Mouse (Mus musculus) forebrain, embryonic 13.5 days (tissue): Measurements from ENCODE around the gene Vapb. TPM values are rescaled to one million over a fixed set of nuclear protein-coding genes. Genes with fewer than 3 reads are reported as not detected.

Experiments used
- ATAC-seq: fragments of 200-750 bp; cut with Nextera tagmentation; 2 replicates; pipeline ENCODE4 v1.8.0; 2017
- H3K27ac ChIP-seq: fragments of 300-500 bp; sonication (generic); 2 replicates; pipeline ENCODE4 v1.5.1; 2015; ENCODE audit warnings: inconsistent platforms, mild to moderate bottlenecking, moderate library complexity
- H3K27me3 ChIP-seq: fragments of 300-500 bp; sonication (generic); 2 replicates; pipeline ENCODE4 v1.6.1; 2015; ENCODE audit warnings: mild to moderate bottlenecking, inconsistent platforms
- H3K36me3 ChIP-seq: fragments of 300-500 bp; sonication (generic); 2 replicates; pipeline ENCODE4 v1.6.1; 2015; ENCODE audit warnings: mild to moderate bottlenecking, inconsistent platforms; ENCODE audit not compliant: poor library complexity, severe bottlenecking
- H3K4me1 ChIP-seq: fragments of 300-500 bp; sonication (generic); 2 replicates; pipeline ENCODE4 v1.6.1; 2015; ENCODE audit warnings: inconsistent platforms
- H3K4me2 ChIP-seq: fragments of 300-500 bp; sonication (generic); 2 replicates; pipeline ENCODE4 v1.6.1; 2015; ENCODE audit warnings: inconsistent platforms, mild to moderate bottlenecking, moderate library complexity
- H3K4me3 ChIP-seq: fragments of 300-500 bp; sonication (generic); 2 replicates; pipeline ENCODE4 v1.5.1; 2015; ENCODE audit warnings: mild to moderate bottlenecking, inconsistent platforms
- H3K9ac ChIP-seq: fragments of 300-500 bp; sonication (generic); 2 replicates; pipeline ENCODE4 v1.6.1; 2015; ENCODE audit warnings: mild to moderate bottlenecking, inconsistent platforms
- H3K9me3 ChIP-seq: fragments of 300-500 bp; sonication (generic); replicated peaks from 2 replicates; pipeline ENCODE4 v1.6.1; 2016; ENCODE audit warnings: inconsistent platforms
- WGBS: fragments of 180-500 bp; shearing (Covaris S2); methylation state at CpG from one replicate; pipeline ENCODE4 v1.1.7; 2015; 5-methylcytosine and 5-hydroxymethylcytosine counted together
- polyA plus RNA-seq: library from polyadenylated mRNA; unstranded; fragments of >200 nt; fragmentation: Nextera tagmentation; extraction: Ambion mirVana; gene quantifications from 2 replicates; pipeline ENCODE4 v1.2.1, GENCODE M21; 2015

Gene Vapb
- polyA plus RNA-seq, 1 experiment from 2014 or later = 9.0 TPM

DNA sequence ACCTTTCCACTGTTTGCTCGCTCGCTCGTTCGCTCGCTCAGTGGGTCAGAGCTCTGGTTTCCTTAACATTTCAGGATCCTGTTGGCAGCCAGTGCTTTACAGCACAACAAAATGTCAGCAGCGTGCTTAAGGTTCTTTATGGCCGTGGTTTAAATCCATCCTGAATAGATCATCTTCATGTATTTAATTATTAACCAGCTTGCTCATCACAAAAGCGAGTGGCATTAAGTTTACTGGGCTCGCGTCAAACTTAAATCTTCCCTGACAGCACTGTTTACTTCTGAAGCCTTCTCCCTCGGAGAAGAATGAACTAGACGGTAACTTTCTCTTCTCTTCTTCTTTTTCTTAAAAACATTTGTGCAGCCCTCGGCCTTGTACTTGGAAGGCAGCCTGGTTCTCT lies 4.8 kb downstream of the Vapb start:
- peaks cover 18% of the 10 kb centered on the region for H3K36me3 ChIP-seq
- ATAC-seq = no peak
- no peaks in the 10 kb centered on the region for H3K27me3 ChIP-seq

DNA sequence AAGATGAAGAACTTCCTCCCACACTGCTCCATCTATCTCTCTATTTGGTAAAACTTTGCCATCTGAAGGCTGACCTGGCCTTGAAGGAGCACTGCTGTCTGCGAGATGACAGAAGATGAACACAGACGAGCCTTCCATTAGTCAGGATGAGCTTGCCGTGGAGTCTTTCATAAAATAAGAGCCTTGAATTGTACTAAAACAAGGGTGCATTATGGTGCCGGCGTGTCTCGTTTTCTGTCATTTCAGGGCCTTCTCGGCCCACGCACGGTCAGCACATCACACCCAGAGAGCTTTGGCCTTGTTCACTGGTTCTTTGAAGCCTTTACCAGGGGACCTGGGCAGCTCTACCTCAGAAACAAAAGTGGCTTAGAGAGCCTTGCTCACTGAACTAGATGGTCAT lies 5.4 kb downstream of the Vapb start:
- Histone ChIP-seq H3K4me2 (no peak overlapping the region), H3K9me3 (0 out of 2 replicates have a peak, but pooled peaks cover 6% of the 10 kb centered on the region), H3K27ac (no peak overlapping the region), H3K4me1 (peaks cover 19% of the 10 kb centered on the region), H3K4me3 (no peak overlapping the region), H3K9ac (no peak overlapping the region), H3K27me3 (no peaks in the 10 kb centered on the region), H3K36me3 (peaks cover 20% of the 10 kb centered on the region)
- ATAC-seq = no peak
- WGBS = 91% methylated on average over 9 of the region's 9 CpGs

More for the DNA sequence above, 4.8 kb downstream of the Vapb start:
- Histone ChIP-seq H3K27ac (no peak overlapping the region), H3K9me3 (0 out of 2 replicates have a peak, but pooled peaks cover 4% of the 10 kb centered on the region), H3K4me3 (no peak overlapping the region), H3K4me1 (peaks cover 19% of the 10 kb centered on the region), H3K9ac (no peak overlapping the region), H3K4me2 (no peak overlapping the region)
- WGBS = 87% methylated on average over 13 of the region's 13 CpGs

DNA sequence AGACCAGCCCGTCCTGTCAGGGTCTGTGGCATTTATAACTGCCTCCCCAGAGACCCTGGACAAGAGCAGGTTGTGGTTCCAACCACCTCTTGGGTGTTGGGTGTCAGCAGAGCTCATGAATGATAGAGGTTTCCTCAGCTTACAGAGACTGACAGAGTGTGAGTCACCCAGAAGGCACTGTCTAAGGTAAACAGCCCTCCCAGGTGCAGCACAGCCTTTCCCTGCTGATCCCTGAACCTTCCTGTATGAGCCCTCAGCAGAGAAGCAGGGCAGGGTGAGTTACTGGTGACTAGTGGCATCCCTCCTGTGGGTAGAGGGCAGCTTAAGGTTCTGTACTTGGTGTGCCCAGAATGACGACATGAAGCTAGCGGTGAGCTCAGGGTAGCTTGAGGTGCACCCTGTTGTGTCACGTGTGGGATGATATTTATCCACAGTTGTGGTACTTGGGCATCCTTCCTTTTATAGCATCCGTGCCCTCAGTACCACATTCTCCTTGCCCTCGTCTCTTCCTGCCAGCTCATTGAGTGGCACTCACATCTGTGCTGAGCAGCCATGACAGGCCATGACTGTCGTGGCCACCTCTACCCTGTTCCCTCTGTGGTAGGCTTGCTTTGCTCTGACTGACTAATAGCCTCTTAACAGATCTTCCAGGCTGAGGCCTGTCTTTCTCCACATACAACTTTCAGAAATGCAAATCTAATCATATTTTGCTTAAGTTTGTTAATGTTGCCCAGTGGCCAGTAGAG lies 6.9 kb downstream of the Vapb start:
- Histone ChIP-seq H3K27me3 (no peaks in the 10 kb centered on the region), H3K4me1 (0 out of 2 replicates have a peak, but pooled peaks cover 5% of the 10 kb centered on the region), H3K9me3 (0 out of 2 replicates have a peak, but pooled peaks cover 6% of the 10 kb centered on the region), H3K27ac (no peak overlapping the region), H3K4me3 (no peak overlapping the region), H3K9ac (no peak overlapping the region), H3K4me2 (no peak overlapping the region), H3K36me3 (peaks cover 13% of the 10 kb centered on the region; the same call in 1 of the 2 replicates)
- 85% methylated on average over 7 of the region's 7 CpGs for WGBS
- no peak for ATAC-seq

DNA sequence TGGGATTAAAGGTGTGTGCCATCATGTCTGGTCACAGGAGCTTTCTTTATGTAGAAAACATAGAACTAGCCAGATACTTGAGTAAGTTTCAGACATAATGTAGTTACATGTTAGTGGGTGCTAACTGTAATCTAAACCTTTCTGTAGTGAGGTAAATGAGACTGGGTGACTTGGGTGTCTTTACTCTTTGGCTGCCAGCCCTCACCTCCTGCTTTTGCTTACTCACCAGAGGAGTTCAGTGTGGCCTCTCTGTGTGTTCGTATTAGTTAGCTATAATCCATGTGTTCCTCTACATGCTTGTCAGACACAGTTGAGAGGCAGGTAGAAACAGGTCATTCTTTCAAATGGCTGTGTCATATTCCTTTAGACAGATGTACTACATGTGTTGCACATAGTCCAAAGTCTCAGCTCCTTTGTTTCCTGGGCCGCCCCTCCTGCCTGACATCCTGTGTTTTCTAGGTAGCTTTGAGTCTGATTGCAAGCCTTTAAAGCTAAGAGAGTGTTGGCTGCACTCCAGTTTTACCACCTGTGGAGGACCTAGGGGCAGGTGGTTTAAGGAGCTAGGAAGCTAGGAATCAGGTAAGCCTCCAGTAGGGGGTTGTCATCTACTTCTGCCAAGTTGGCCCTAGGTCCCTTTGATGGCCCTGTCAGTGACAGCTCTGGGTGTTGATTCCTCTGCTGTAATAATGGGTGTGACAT lies 11.8 kb downstream of the Vapb start:
- Histone ChIP-seq H3K36me3 (peaks cover 13% of the 10 kb centered on the region; the same call in 1 of the 2 replicates), H3K4me2 (no peak overlapping the region), H3K4me1 (no peaks in the 10 kb centered on the region), H3K4me3 (no peak overlapping the region), H3K27ac (no peak overlapping the region), H3K9ac (no peak overlapping the region), H3K27me3 (no peaks in the 10 kb centered on the region), H3K9me3 (0 out of 2 replicates have a peak, but pooled peaks cover 6% of the 10 kb centered on the region)
- 89% methylated on average over 2 of the region's 2 CpGs for WGBS
- ATAC-seq = no peak

DNA sequence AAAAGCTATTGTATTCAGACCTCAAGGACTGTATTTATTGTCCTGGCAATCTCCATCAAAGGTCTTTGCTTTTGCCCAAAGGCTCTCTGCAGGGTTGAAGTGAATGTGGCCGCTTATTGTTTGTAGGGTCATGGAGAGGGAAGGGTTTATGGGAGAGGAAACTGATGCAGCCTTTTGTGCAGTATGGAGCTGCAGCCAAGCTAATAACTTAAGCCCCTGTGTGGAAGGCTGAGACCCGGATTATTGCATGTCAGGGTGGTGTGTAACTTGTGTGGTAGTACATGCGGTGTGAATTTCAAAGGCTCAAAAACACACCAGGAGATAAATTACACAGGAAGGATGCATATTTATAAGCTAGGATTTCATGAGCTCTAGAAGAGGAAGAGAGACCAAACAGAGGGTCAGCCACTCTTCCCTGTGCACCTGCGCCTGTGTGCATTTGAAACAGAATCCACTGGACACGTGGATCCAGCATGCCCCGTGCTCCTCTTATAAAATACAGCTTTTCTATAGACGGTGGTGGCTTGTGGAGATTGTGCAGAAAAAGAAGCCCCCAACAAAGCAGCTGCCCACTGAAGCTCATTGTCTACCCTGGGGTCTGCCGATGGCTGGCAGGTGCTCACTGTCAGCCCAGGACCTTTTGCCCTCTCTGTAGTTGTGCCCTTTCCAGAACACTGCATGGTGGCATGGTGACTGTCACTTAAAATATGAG lies 18.3 kb downstream of the Vapb start:
- H3K27ac ChIP-seq = peak overlapping the region; percentile 33; the same call in 1 of the 2 replicates
- no peaks in the 10 kb centered on the region for H3K36me3 ChIP-seq
- H3K9ac ChIP-seq = no peak overlapping the region
- H3K4me3 ChIP-seq = no peak overlapping the region
- ATAC-seq = peak; percentile 59; the same call in 1 of the 2 replicates
- H3K27me3 ChIP-seq = no peaks in the 10 kb centered on the region
- 32% methylated on average over 8 of the region's 8 CpGs for WGBS
- no peak overlapping the region for H3K4me2 ChIP-seq
- H3K4me1 ChIP-seq = peaks cover 21% of the 10 kb centered on the region
- H3K9me3 ChIP-seq = no peaks in the 10 kb centered on the region

DNA sequence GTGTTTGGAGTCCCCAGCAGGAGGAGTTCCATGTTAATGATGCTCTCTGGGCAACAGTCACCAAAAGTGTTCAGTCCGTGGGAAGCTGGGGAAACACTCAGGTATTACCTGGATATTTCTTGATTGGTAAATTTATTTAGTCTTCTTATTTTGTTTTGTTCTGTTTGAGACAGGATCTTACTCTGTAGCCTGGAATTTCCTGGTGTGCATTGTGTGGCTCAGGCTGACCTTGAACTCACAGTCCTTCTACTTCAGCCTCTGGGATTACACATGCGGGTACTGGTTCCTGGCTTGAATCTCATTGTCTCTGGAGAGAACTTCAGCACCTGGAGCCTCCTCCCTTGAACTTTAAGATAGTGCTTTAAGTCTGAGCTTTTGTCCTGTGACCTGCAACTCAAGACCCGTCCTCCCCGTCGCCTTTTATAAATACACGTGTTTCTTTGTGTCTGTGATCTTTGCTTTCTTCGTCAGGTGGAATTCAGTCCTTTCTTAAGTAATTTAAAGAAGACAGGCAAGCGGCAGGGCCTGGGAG lies 20.4 kb downstream of the Vapb start:
- Histone ChIP-seq H3K9me3 (no peaks in the 10 kb centered on the region), H3K9ac (no peak overlapping the region), H3K4me1 (peaks cover 30% of the 10 kb centered on the region), H3K4me3 (no peak overlapping the region), H3K4me2 (no peak overlapping the region), H3K36me3 (no peaks in the 10 kb centered on the region), H3K27ac (no peak overlapping the region), H3K27me3 (no peaks in the 10 kb centered on the region)
- WGBS = 82% methylated on average over 8 of the region's 8 CpGs
- no peak for ATAC-seq

DNA sequence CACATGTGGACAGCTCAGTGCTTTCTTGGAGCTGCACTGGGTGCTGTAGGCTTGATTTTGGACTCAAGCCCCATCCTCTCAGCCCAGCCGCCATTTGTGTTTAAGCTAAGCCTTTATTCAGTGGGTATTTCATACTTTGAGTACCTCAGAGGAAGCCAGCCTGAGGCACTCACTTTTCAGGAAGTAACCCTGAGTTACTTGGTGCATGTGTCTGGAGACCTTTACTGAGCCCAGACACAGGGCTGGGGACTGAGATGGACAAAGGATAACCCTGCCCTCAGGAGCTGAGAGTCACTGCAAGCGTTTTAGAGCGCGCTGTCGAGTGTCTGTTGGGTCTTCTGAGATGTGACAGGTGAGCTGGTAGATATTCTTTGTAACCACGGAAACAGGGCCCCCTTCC lies 23.3 kb downstream of the Vapb start:
- Histone ChIP-seq H3K27me3 (no peaks in the 10 kb centered on the region), H3K4me3 (no peak overlapping the region), H3K9ac (no peak overlapping the region), H3K4me1 (peaks cover 31% of the 10 kb centered on the region), H3K36me3 (peaks cover 6% of the 10 kb centered on the region; the same call in 1 of the 2 replicates), H3K9me3 (no peaks in the 10 kb centered on the region), H3K27ac (no peak overlapping the region; the same call in 1 of the 2 replicates), H3K4me2 (no peak overlapping the region)
- 85% methylated on average over 6 of the region's 6 CpGs for WGBS
- ATAC-seq = no peak

DNA sequence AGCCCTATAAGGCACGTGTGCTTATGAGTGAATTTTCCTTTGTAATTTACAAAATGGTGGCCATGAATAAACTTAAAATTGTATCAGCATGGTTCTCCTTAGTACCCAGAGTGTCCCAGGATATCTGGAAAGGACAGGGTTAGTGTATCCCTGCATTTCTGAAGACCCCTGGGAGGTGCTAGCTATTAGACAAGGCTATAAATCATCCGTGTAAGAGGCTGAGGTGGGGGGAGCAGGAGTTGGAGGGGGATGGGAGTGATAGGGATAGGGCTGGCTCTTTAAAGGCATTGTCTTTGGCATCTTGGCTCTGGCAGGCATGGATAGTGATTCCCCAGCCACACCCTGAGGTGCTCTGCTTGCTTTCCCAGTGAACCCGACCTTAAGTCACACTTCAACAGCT lies 27.3 kb downstream of the Vapb start:
- Histone ChIP-seq H3K36me3 (peaks cover 14% of the 10 kb centered on the region; the same call in 1 of the 2 replicates), H3K27me3 (no peaks in the 10 kb centered on the region), H3K4me3 (no peak overlapping the region), H3K4me1 (peaks cover 45% of the 10 kb centered on the region), H3K9me3 (no peaks in the 10 kb centered on the region), H3K4me2 (no peak overlapping the region), H3K27ac (no peak overlapping the region), H3K9ac (no peak overlapping the region)
- WGBS = 60% methylated on average over 3 of the region's 3 CpGs
- ATAC-seq = no peak

DNA sequence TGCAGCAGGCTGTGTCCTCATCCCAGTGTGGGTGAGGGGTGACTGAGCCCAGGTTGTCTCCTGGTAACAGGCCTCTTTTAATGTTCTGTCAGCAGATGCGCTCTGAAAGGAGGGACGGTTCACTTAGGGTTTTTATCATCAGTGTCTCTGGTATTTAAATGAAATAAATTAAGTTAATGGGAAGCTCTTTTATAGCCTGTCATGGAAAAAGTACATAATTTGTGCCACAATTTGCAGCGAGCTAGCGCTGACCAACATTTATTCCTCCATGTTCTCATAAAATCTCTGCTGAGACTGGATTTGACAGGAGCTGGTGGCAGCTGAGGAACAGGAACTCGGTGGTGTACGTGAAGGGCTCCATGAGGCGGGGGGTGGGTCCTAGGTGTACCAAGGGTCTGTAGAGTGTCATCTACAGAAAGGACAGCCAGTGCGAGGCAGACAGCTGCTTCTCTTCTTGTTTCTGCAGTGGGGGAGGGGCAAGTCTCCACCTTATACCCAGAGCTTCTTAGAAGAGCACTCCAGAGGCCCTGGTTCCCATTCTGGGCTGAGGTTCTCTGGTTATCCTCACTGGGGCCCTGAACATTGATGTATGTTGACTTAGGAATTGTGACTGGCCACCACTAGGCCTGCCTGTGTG lies 30.8 kb downstream of the Vapb start:
- no peak overlapping the region for H3K9ac ChIP-seq
- no peak overlapping the region for H3K4me2 ChIP-seq
- H3K36me3 ChIP-seq = peaks cover 20% of the 10 kb centered on the region; the same call in 1 of the 2 replicates
- no peak overlapping the region for H3K4me3 ChIP-seq
- no peaks in the 10 kb centered on the region for H3K9me3 ChIP-seq
- peaks cover 52% of the 10 kb centered on the region for H3K4me1 ChIP-seq
- H3K27me3 ChIP-seq = no peaks in the 10 kb centered on the region
- H3K27ac ChIP-seq = peak overlapping the region; percentile 62
- no peak for ATAC-seq
- WGBS = 81% methylated on average over 8 of the region's 8 CpGs

DNA sequence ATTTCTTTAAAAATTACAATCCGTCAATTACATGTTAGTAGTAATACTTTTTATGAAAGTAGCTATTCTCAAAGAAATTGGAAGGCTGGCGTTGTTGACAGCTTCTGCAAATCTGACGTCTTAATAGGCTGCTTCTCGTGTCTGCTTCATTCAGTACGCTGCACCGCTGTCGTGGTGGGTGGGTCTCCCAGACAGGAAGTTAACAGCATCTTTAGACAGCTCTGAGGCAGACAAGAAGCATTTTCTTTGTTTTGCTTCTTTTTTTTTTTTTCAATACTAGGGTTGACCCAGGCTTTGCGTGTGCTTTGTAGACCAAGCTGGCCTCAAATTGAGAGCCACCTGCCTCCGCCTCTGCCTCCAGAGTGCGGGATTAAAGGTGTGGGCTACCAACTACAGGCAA lies 31.9 kb downstream of the Vapb start:
- peaks cover 60% of the 10 kb centered on the region for H3K4me1 ChIP-seq
- H3K9me3 ChIP-seq = no peaks in the 10 kb centered on the region
- 65% methylated on average over 10 of the region's 10 CpGs for WGBS
- peak overlapping the region; percentile 82 for H3K27ac ChIP-seq
- no peaks in the 10 kb centered on the region for H3K27me3 ChIP-seq
- H3K4me3 ChIP-seq = no peak overlapping the region
- H3K9ac ChIP-seq = no peak overlapping the region
- ATAC-seq = no peak
- peaks cover 14% of the 10 kb centered on the region; the same call in 1 of the 2 replicates for H3K36me3 ChIP-seq
- no peak overlapping the region for H3K4me2 ChIP-seq

DNA sequence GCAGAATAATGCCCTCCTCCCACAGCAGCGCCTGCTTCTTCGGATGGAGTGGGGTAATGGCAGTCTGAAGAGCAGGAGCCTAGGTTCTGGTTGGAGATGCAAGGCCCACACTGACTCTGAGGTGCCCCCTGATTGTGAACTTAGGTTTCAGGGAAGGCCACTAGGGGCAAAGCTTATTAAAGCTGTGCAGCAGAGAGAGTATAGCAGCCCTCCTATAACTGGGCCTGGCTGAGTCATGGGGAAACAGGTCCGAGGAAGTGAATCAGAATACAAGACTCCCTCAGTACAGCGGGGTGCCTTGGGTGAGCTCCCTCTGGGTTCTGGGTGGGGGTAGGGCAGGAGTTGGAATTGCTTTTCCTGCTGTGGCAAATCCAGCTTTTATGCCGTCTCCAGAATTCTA lies 33.3 kb downstream of the Vapb start:
- WGBS = 71% methylated on average over 5 of the region's 5 CpGs
- no peak for ATAC-seq
- H3K27ac ChIP-seq = peak overlapping the region; percentile 26; the same call in 1 of the 2 replicates
- H3K4me2 ChIP-seq = no peak overlapping the region
- peaks cover 65% of the 10 kb centered on the region for H3K4me1 ChIP-seq
- H3K9me3 ChIP-seq = no peaks in the 10 kb centered on the region
- no peaks in the 10 kb centered on the region for H3K27me3 ChIP-seq
- no peak overlapping the region for H3K4me3 ChIP-seq
- H3K36me3 ChIP-seq = 0 out of 2 replicates have a peak, but pooled peaks cover 14% of the 10 kb centered on the region
- no peak overlapping the region for H3K9ac ChIP-seq
